Comparison of ENCODE assay signal across 8 mouse cellular contexts in genomic region chr16:20536081-20536665, GRCm38 (mm10). TPM values are rescaled to one million over a fixed set of nuclear protein-coding genes. Genes with fewer than 3 reads are reported as not detected.
A peak's percentile ranks its signal among the peaks of the same experiment; 100 is the strongest.
DNase-seq lines count a peak whose midpoint lies in the region; ATAC-seq lines count a peak whose summit lies in the region.

No protein-coding gene starts in this region.

- peak overlapping the region; percentile 96 for H3K9ac ChIP-seq in kidney, embryonic 15.5 days
- H3K9ac ChIP-seq in hindbrain, embryonic 14.5 days, result peak overlapping the region; percentile 96
- H3K9ac ChIP-seq in midbrain, embryonic 14.5 days (replicated peaks; ENCODE audit: low read length), result peak overlapping the region; percentile 96

- peak overlapping the region; percentile 95 for H3K4me3 ChIP-seq in kidney, embryonic 15.5 days (replicated peaks)
- H3K4me3 ChIP-seq in brown adipose tissue, adult 24 weeks (ENCODE audit: insufficient read depth, low read depth, low read length), result peak overlapping the region; percentile 75
- H3K4me3 ChIP-seq in hindbrain, embryonic 14.5 days (replicated peaks; ENCODE audit: low read length), result peak overlapping the region; percentile 88
- peak overlapping the region; percentile 91 for H3K4me3 ChIP-seq in midbrain, embryonic 14.5 days (replicated peaks; ENCODE audit: low read depth, low read length)

- peaks cover 64% of the 10 kb centered on the region for H3K36me3 ChIP-seq in kidney, embryonic 15.5 days
- peaks cover 61% of the 10 kb centered on the region for H3K36me3 ChIP-seq in hindbrain, embryonic 14.5 days (replicated peaks; ENCODE audit: control insufficient read depth, insufficient read depth)
- peaks cover 57% of the 10 kb centered on the region for H3K36me3 ChIP-seq in midbrain, embryonic 14.5 days (ENCODE audit: control insufficient read depth, insufficient read depth, low read length)

- H3K4me1 ChIP-seq in kidney, embryonic 15.5 days, result peaks cover 23% of the 10 kb centered on the region
- H3K4me1 ChIP-seq in brown adipose tissue, adult 24 weeks (ENCODE audit: control insufficient read depth, insufficient read depth, insufficient read length, low read length), result peaks cover 15% of the 10 kb centered on the region
- H3K4me1 ChIP-seq in hindbrain, embryonic 14.5 days (replicated peaks; ENCODE audit: control insufficient read depth, insufficient read depth, low read length), result peaks cover 27% of the 10 kb centered on the region
- peaks cover 23% of the 10 kb centered on the region for H3K4me1 ChIP-seq in midbrain, embryonic 14.5 days (ENCODE audit: control insufficient read depth, insufficient read depth, low read length)

- WGBS in kidney, embryonic 15.5 days, result 35% methylated on average over 9 of the region's 9 CpGs
- WGBS in hindbrain, embryonic 14.5 days, result 36% methylated on average over 9 of the region's 9 CpGs
- WGBS in midbrain, embryonic 14.5 days, result 33% methylated on average over 9 of the region's 9 CpGs

- no peak for ATAC-seq in kidney, embryonic 15.5 days (replicated peaks; ENCODE audit: low FRiP score)
- no peak for ATAC-seq in hindbrain, embryonic 14.5 days (ENCODE audit: low FRiP score)
- ATAC-seq in midbrain, embryonic 14.5 days (ENCODE audit: low FRiP score, low TSS enrichment), result no peak

- no peaks in the 10 kb centered on the region for H3K9me3 ChIP-seq in kidney, embryonic 15.5 days (replicated peaks)
- H3K9me3 ChIP-seq in hindbrain, embryonic 14.5 days (ENCODE audit: control insufficient read depth, low read length), result no peaks in the 10 kb centered on the region
- no peaks in the 10 kb centered on the region for H3K9me3 ChIP-seq in midbrain, embryonic 14.5 days (ENCODE audit: control insufficient read depth, low read length)

- H3K27me3 ChIP-seq in kidney, embryonic 15.5 days, result no peaks in the 10 kb centered on the region
- H3K27me3 ChIP-seq in hindbrain, embryonic 14.5 days (ENCODE audit: control insufficient read depth, insufficient read depth, low read length), result no peaks in the 10 kb centered on the region
- no peaks in the 10 kb centered on the region for H3K27me3 ChIP-seq in midbrain, embryonic 14.5 days (ENCODE audit: control insufficient read depth, insufficient read depth, low read length)

- H3K27ac ChIP-seq in kidney, embryonic 15.5 days, result peak overlapping the region; percentile 92
- peak overlapping the region; percentile 89 for H3K27ac ChIP-seq in brown adipose tissue, adult 24 weeks (replicated peaks; ENCODE audit: low read depth, low read length)
- H3K27ac ChIP-seq in hindbrain, embryonic 14.5 days, result peak overlapping the region; percentile 87
- peak overlapping the region; percentile 87; the same call in 1 of the 2 replicates for H3K27ac ChIP-seq in midbrain, embryonic 14.5 days (replicated peaks; ENCODE audit: low read depth, low read length)

- H3K4me2 ChIP-seq in kidney, embryonic 15.5 days, result peak overlapping the region; percentile 81
- peak overlapping the region; percentile 88 for H3K4me2 ChIP-seq in hindbrain, embryonic 14.5 days (replicated peaks)
- H3K4me2 ChIP-seq in midbrain, embryonic 14.5 days (ENCODE audit: low read length), result peak overlapping the region; percentile 95

- no peak for DNase-seq in kidney, adult 11 months
- no peak for DNase-seq in hindbrain, embryonic 14.5 days (ENCODE audit: low spot score)
- DNase-seq in midbrain, embryonic 14.5 days, result no peak
- DNase-seq in urinary bladder, postnatal 14 days (ENCODE audit: low spot score), result no peak
- DNase-seq in layer of hippocampus, adult 11-12 months (ENCODE audit: low spot score), result no peak
- no peak for DNase-seq in adipocyte (ENCODE audit: low spot score)

RNA-seq across cellular contexts. Expression of gene Ap2m1, which starts 0.9 kb away (rescaled TPM):
- polyA plus RNA-seq in kidney, embryonic 15.5 days (2015; fragmentation: Nextera tagmentation; extraction: Ambion mirVana), result 633 and 651 TPM in 2 replicates
- 73.6 and 86.4 TPM in 2 replicates for polyA plus RNA-seq in brown adipose tissue, adult 24 weeks (2012; ENCODE audit: insufficient read depth, insufficient read length, missing spikeins)
- polyA plus RNA-seq in hindbrain, embryonic 14.5 days (2014; fragmentation: Nextera tagmentation; extraction: Ambion mirVana), result 1,214 and 1,314 TPM in 2 replicates
- polyA plus RNA-seq in midbrain, embryonic 14.5 days (2014; fragmentation: Nextera tagmentation; extraction: Ambion mirVana), result 1,285 and 1,320 TPM in 2 replicates

RNA-seq across cellular contexts. Expression of gene Abcf3, which starts 12.2 kb away (rescaled TPM):
- 52.6 and 64.5 TPM in 2 replicates for polyA plus RNA-seq in kidney, embryonic 15.5 days (2015; fragmentation: Nextera tagmentation; extraction: Ambion mirVana)
- 43.3 and 44.3 TPM in 2 replicates for polyA plus RNA-seq in brown adipose tissue, adult 24 weeks (2012; ENCODE audit: insufficient read depth, insufficient read length, missing spikeins)
- 75.3 and 77.5 TPM in 2 replicates for polyA plus RNA-seq in hindbrain, embryonic 14.5 days (2014; fragmentation: Nextera tagmentation; extraction: Ambion mirVana)
- polyA plus RNA-seq in midbrain, embryonic 14.5 days (2014; fragmentation: Nextera tagmentation; extraction: Ambion mirVana), result 69.6 and 79.9 TPM in 2 replicates

RNA-seq across cellular contexts. Expression of gene Dvl3, which starts 19.4 kb away (rescaled TPM):
- 25.0 and 27.9 TPM in 2 replicates for polyA plus RNA-seq in kidney, embryonic 15.5 days (2015; fragmentation: Nextera tagmentation; extraction: Ambion mirVana)
- 19.9 and 25.2 TPM in 2 replicates for polyA plus RNA-seq in brown adipose tissue, adult 24 weeks (2012; ENCODE audit: insufficient read depth, insufficient read length, missing spikeins)
- 36.4 and 40.9 TPM in 2 replicates for polyA plus RNA-seq in hindbrain, embryonic 14.5 days (2014; fragmentation: Nextera tagmentation; extraction: Ambion mirVana)
- polyA plus RNA-seq in midbrain, embryonic 14.5 days (2014; fragmentation: Nextera tagmentation; extraction: Ambion mirVana), result 35.8 and 40.2 TPM in 2 replicates

RNA-seq across cellular contexts. Expression of gene Eif2b5, which starts 37.6 kb away (rescaled TPM):
- 108 and 121 TPM in 2 replicates for polyA plus RNA-seq in kidney, embryonic 15.5 days (2015; fragmentation: Nextera tagmentation; extraction: Ambion mirVana)
- polyA plus RNA-seq in brown adipose tissue, adult 24 weeks (2012; ENCODE audit: insufficient read depth, insufficient read length, missing spikeins), result 35.8 and 42.2 TPM in 2 replicates
- 88.0 and 89.2 TPM in 2 replicates for polyA plus RNA-seq in hindbrain, embryonic 14.5 days (2014; fragmentation: Nextera tagmentation; extraction: Ambion mirVana)
- polyA plus RNA-seq in midbrain, embryonic 14.5 days (2014; fragmentation: Nextera tagmentation; extraction: Ambion mirVana), result 65.8 and 97.4 TPM in 2 replicates

RNA-seq across cellular contexts. Expression of gene Vwa5b2, which starts 53.1 kb away (rescaled TPM):
- 1.6 and 1.7 TPM in 2 replicates for polyA plus RNA-seq in kidney, embryonic 15.5 days (2015; fragmentation: Nextera tagmentation; extraction: Ambion mirVana)
- polyA plus RNA-seq in brown adipose tissue, adult 24 weeks (2012; ENCODE audit: insufficient read depth, insufficient read length, missing spikeins), result not detected in 2 replicates
- 22.1 and 24.4 TPM in 2 replicates for polyA plus RNA-seq in hindbrain, embryonic 14.5 days (2014; fragmentation: Nextera tagmentation; extraction: Ambion mirVana)
- 12.1 and 15.8 TPM in 2 replicates for polyA plus RNA-seq in midbrain, embryonic 14.5 days (2014; fragmentation: Nextera tagmentation; extraction: Ambion mirVana)
